Mouse (Mus musculus) liver, postnatal 0 days (tissue): ENCODE results near the gene Pcx.

ENCODE experiments used
- CTCF ChIP-seq: sonication (generic); IDR thresholded peaks from 2 replicates; pipeline ENCODE4 v1.5.1; 2016; ENCODE audit warnings: antibody characterized with exemption, low read depth
- EP300 ChIP-seq: IDR thresholded peaks from 2 replicates; pipeline ENCODE4 v1.6.1; 2016; ENCODE audit warnings: antibody characterized with exemption, low read depth, mild to moderate bottlenecking

DNA sequence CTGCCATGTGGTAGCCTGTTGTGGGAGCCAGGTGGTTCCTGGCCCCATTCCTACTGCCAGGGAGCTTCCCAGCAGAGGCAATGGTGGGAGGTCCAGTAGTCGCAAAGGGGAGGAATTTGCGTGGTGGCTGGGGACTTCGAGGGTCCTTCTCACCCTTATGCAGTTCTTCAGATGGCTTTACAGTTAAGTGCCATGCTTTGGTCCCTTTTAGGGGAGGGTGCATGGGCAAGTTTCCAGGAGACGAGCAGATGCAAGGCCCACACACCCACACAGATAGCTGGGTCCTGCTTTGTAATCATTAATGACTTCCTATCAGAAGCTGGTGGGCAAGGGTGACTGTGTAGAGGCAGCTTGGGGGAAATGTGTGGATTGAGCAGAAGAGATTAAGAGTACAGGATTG, 106.3 kb downstream of the Pcx start:
- TF ChIP-seq CTCF (no peak), EP300 (no peak)
